9 mouse cellular contexts compared by ENCODE assay signal in the genomic region with DNA sequence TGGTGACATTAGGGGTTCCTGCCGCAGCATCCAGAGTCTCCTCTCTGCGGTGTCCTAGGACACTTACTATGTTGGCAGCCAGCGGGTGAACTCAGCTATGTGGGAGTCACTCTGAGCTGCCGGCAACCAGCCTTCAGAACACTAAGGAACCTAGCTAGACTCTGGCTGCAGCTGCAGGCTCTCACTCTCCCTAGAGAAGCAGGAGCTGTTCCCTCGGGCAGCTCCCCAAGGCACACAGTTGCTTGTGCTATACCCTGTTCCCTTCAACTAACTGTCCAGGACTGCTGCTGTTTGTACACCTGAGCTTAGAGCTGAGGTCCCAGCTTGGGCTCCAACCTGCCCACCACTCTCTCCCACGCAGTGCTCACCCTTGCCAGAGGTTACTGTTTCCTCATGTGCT.
DNase-seq lines count a peak whose midpoint lies in the region; ATAC-seq and TF ChIP-seq lines count a peak whose summit lies in the region.
"Had no signal": no experiment of that assay in that cellular context is flagged by ENCODE, and none has a peak within 500 bp of the region (broad histone marks: within the 10 kb centered on the region; RNA-seq: fewer than 3 reads in every experiment).

No protein-coding gene starts in this region.

- TF ChIP-seq POLR2A in cortical plate, adult 2 months (IDR thresholded peaks at IDR 0.05; ENCODE audit: extremely low read depth, insufficient read depth, low read length), result no peak
- TF ChIP-seq POLR2A in limb, embryonic 14.5 days (IDR thresholded peaks at IDR 0.05; ENCODE audit: borderline replicate concordance, extremely low read depth, insufficient read depth, insufficient read length), result no peak

- intact Hi-C loops in left cerebral cortex, adult 2 months (cut with DNase I), result loop anchor here (5.0 kb wide), 1 partner anchor 122 kb away; a partner anchor contains a TSS
- intact Hi-C loops in left cerebral cortex, postnatal 4 days (cut with DNase I), result no loop called here

- ATAC-seq in embryonic facial prominence, embryonic 15.5 days (ENCODE audit: insufficient number of reproducible peaks, low FRiP score, low TSS enrichment, low read depth), result no peak
- ATAC-seq in limb, embryonic 14.5 days (ENCODE audit: low FRiP score, low read depth), result peak; percentile 23; the same call in 1 of the 2 replicates
- ATAC-seq: Patski had no signal

- H3K4me2 ChIP-seq in embryonic facial prominence, embryonic 15.5 days (replicated peaks), result no peak overlapping the region
- no peak overlapping the region for H3K4me2 ChIP-seq in limb, embryonic 14.5 days (replicated peaks; ENCODE audit: low read depth, low read length, severe bottlenecking)

- no peaks in the 10 kb centered on the region for H3K9me3 ChIP-seq in embryonic facial prominence, embryonic 15.5 days (replicated peaks)
- no peaks in the 10 kb centered on the region for H3K9me3 ChIP-seq in limb, embryonic 14.5 days (ENCODE audit: control insufficient read depth, low read length)

- DNase-seq in left cerebral cortex, adult 2 months (ENCODE audit: extremely low spot score in 1 of 2, low spot score in 2 of 2), result no peak
- no peak for DNase-seq in left cerebral cortex, postnatal 4 days
- DNase-seq in limb, embryonic 14.5 days (ENCODE audit: low spot score), result no peak
- no peak for DNase-seq in cerebellum, adult 9-11 months
- DNase-seq in layer of hippocampus, postnatal 10 days (ENCODE audit: low spot score in 2 of 2), result no peak
- DNase-seq: layer of hippocampus, postnatal 36 days had no signal

- TF ChIP-seq CTCF in left cerebral cortex, adult 2 months (IDR thresholded peaks at IDR 0.05), result no peak
- no peak for TF ChIP-seq CTCF in cortical plate, adult 2 months (IDR thresholded peaks at IDR 0.05; ENCODE audit: extremely low read depth, insufficient read depth, low read length)

- peak overlapping the region; percentile 70 for H3K27ac ChIP-seq in left cerebral cortex, adult 2 months
- peak overlapping the region; percentile 39; the same call in 1 of the 2 replicates for H3K27ac ChIP-seq in cortical plate, adult 2 months (ENCODE audit: insufficient read depth, low read length)
- peak overlapping the region; percentile 41; the same call in 1 of the 2 replicates for H3K27ac ChIP-seq in embryonic facial prominence, embryonic 15.5 days (replicated peaks)
- 0 out of 2 replicates have a peak overlapping the region, but pooled peaks have one; percentile 45 for H3K27ac ChIP-seq in limb, embryonic 14.5 days (replicated peaks; ENCODE audit: low read depth, low read length)

- peaks cover 6% of the 10 kb centered on the region for H3K4me1 ChIP-seq in cortical plate, adult 2 months (ENCODE audit: control insufficient read depth, insufficient read depth, low read length)
- H3K4me1 ChIP-seq in embryonic facial prominence, embryonic 15.5 days, result peaks cover 20% of the 10 kb centered on the region
- peaks cover 29% of the 10 kb centered on the region for H3K4me1 ChIP-seq in limb, embryonic 14.5 days (ENCODE audit: control insufficient read depth, insufficient read depth, low read length)

- no peaks in the 10 kb centered on the region for H3K36me3 ChIP-seq in embryonic facial prominence, embryonic 15.5 days
- no peaks in the 10 kb centered on the region for H3K36me3 ChIP-seq in limb, embryonic 14.5 days (ENCODE audit: control insufficient read depth, insufficient read depth, low read length)

- peaks cover 4% of the 10 kb centered on the region; the same call in 1 of the 2 replicates for H3K27me3 ChIP-seq in embryonic facial prominence, embryonic 15.5 days
- no peaks in the 10 kb centered on the region for H3K27me3 ChIP-seq in limb, embryonic 14.5 days (ENCODE audit: control insufficient read depth, insufficient read depth, low read length)
- H3K27me3 ChIP-seq: Patski had no signal

- WGBS in embryonic facial prominence, embryonic 15.5 days, result 62% methylated on average over 6 of the region's 6 CpGs
- 42% methylated on average over 6 of the region's 6 CpGs for WGBS in limb, embryonic 14.5 days

- no peak overlapping the region for H3K4me3 ChIP-seq in left cerebral cortex, adult 2 months
- no peak overlapping the region for H3K4me3 ChIP-seq in cortical plate, adult 2 months (ENCODE audit: insufficient read depth, low read length)
- H3K4me3 ChIP-seq in embryonic facial prominence, embryonic 15.5 days (replicated peaks), result no peak overlapping the region
- no peak overlapping the region for H3K4me3 ChIP-seq in limb, embryonic 14.5 days (replicated peaks; ENCODE audit: low read length)

- H3K9ac ChIP-seq in embryonic facial prominence, embryonic 15.5 days, result no peak overlapping the region
- no peak overlapping the region for H3K9ac ChIP-seq in limb, embryonic 14.5 days (ENCODE audit: low read depth, low read length, severe bottlenecking)
